Mouse (Mus musculus) activated CD4-positive, CD25-positive, alpha-beta regulatory T cell, adult 4 months (primary cell): ENCODE results near the gene Mrvi1. TPM values are rescaled to one million over a fixed set of nuclear protein-coding genes. Genes with fewer than 3 reads are reported as not detected.

Source experiments
- ATAC-seq: one replicate; pipeline ENCODE4 v1.8.0; 2017
- polyA plus RNA-seq, 2 experiments: library from polyadenylated mRNA; unstranded; fragments of 100-300 nt; shearing (Covaris generic); gene quantifications; one replicate each; pipeline ENCODE4 v1.2.1; 2017

Gene Mrvi1
- polyA plus RNA-seq, 2 experiments from 2014 or later = 0.66 to 0.93 TPM

DNA sequence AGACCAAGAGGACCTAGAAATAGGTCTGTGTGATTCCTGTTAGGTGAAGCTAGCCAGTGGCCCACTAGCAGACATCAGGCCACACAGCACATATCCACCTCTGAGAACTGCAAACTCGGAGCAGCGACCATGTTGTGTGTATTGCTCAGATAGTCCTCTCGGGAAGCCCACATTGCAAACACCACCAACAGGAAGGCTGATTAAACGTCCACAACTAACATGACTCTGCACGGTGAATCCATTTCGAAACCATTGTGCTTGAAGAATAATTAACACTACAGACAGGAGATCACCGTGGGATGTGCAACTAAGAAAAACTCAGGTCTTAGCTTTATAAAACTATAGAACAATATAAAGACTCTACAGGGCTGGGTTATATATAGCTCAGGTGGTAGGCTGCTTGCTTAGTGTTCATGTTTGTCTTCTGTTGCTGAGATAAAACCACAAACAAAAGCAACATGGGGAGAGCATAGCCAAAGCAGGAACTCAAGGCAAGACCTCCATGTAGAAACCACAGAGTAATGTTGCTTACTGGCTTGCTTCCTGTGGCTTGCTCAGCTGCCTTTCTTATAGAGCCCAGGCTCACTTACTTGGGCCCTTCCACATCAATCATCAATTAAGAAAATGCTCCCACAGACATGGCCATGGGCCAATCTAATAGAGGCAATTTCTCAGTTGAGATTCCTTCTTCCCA lies 4.4 kb downstream of the Mrvi1 start:
- ATAC-seq = peak; percentile 71

GRCm38 (mm10) chr7:110973450-110973849 lies 8.8 kb downstream of the Mrvi1 start:
- no peak for ATAC-seq

GRCm38 (mm10) chr7:110972796-110973195 lies 9.5 kb downstream of the Mrvi1 start:
- no peak for ATAC-seq

- ATAC-seq = no peak
Measured at GRCm38 (mm10) chr7:110967373-110967772, 14.9 kb downstream of the Mrvi1 start.

- ATAC-seq = no peak
Measured at GRCm38 (mm10) chr7:110966853-110967252, 15.4 kb downstream of the Mrvi1 start.

- ATAC-seq = peak; percentile 67
Measured at GRCm38 (mm10) chr7:110965387-110965786, 16.9 kb downstream of the Mrvi1 start.

- ATAC-seq = no peak
Measured at GRCm38 (mm10) chr7:110963655-110963997, 18.6 kb downstream of the Mrvi1 start.

DNA sequence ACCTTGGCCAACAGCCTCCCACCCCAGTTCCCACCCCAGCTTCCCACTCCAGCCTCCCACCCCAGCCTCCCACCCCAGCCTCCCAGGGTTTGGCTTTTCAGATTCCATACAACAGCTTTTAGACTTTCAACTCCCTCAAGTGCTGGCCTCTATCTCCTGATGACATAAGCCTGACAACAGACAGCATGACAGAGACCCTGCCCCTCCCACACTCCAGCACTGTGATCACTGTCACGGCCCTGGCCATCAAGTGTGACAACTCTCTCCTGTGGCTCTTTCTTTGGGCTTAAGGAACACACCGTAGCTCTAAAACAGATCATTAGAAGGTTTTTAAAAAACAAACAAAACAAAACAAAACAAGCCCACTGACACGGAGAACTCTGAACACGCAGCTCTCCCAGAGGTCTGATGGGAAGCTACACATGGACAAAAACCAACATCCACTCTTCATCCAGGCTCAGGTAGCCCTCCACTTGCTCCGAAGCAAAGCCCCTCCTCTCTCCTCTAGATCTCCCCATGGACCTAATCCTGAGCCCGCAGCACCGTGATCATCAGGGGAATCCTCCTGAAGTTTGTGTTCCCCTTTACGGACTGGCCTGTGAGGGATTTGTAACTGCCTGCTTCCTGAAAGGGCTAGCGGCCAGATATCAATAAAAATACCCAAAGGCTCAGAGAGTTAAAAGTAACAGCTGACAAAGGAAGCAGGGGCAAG lies 19.2 kb downstream of the Mrvi1 start:
- no peak for ATAC-seq

- ATAC-seq = no peak
Measured at GRCm38 (mm10) chr7:110962497-110962896, 19.8 kb downstream of the Mrvi1 start.

- ATAC-seq = peak; percentile 82
Measured at GRCm38 (mm10) chr7:110956422-110957170, 25.7 kb downstream of the Mrvi1 start.

GRCm38 (mm10) chr7:110955576-110955975 lies 26.7 kb downstream of the Mrvi1 start:
- ATAC-seq = no peak

DNA sequence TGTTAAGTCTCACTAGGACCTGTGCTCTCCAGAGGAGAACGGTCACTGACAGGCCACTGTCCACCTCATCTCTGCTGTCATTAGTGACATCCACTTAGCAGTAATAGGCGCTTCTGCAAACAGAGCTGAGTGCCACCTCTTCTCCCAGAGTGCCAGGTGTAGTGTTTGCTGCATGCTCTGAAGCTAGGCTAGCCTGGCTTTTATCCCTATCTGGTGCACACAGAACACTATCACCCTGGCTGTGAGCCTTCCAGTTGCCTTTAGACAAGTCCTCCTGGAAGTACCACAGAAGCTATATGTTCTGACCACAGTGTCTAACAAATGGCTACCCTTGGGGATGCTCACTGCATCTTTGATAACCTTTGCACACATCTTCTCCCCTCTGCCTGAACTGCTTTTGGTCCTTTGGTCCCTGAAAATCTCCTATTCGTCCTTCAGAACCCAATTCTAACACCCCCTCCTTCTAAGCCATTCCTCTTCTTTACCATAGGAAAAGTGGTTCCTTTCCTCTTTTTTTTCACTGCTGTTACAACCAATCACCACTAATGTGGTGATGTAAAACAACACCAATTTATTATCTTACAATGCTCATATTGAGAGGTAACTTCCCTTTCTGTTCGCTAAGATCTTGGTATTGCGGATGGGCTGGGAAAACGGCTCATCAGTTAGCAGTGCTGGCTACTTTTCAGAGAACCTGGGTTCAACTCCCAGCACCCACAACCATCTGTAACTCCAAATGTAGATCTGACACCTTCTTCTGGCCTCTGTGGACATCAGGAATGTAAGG lies 28.0 kb downstream of the Mrvi1 start:
- ATAC-seq = no peak

DNA sequence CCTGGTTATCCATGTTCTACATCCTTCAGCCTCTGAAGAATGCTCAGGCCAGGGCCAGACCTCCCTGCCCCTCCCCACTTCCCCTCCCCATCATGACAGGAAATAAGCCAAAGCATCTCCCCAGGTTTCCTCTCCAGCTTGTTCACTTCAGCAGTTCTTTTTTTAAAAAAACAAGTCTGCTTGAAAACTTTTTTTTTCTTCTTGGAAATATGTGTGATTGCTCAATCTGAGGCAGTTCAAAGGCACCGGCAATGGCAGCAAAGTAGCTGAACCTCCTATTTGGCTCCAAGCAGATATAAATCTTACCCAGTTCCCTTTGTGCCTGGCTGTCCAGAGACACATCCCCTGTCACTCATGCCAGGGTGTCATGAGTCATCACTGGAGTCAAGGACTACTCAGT lies 29.1 kb downstream of the Mrvi1 start:
- peak; percentile 18 for ATAC-seq

DNA sequence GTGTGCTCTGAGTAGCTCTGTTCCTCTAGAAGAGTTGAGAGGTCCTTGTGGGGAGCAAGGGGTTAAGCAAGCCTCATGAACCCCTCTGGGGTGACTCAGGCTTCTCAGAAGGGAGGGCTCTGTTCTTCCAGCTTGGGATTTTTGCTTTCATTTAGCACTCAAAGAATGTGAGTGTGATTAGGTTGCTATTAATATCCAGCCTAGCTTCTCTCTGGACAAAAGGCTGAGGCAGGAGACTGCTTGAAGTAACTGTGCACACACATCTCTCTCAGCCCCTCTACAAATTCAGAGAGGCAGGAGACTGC lies 31.7 kb downstream of the Mrvi1 start:
- ATAC-seq = no peak

DNA sequence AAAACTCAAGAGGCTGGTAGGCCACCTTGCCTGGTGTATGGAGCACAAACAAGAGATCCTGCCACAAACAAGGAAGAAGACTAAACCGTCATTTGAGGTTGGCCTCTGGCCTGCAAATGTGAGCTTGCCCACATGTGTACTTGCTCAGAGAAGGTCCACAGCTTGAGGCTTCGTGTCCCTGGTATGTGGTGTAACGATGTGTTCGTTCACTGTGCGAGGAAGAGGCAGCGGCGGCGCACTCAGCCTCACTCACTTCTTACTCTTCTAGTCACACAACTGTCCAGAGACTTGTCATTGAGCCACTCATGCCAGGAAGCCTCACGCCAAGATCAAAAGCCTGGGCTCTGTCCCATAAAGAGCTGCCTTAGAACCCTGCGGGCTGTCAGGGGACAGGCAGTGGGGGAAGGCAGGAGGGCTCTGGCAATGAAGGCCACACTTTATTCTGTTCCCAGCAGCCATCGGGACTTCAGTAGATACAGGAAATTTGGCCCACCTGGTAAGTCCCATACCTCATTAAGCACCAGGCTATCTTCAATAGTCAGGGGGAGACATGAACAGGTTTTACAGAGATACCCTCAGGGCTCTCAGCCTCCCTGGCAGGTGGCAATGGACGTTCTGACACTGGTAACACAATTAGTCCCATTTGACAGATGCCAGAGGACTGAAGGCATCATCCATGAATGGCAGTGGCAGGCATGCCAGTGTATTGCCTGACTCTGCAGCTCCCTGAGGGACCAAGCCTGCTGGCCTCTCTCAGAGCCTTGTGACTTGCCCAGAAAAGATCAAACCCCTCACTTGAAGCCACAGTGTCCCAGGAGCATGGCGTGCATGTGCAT lies 32.3 kb downstream of the Mrvi1 start:
- no peak for ATAC-seq

DNA sequence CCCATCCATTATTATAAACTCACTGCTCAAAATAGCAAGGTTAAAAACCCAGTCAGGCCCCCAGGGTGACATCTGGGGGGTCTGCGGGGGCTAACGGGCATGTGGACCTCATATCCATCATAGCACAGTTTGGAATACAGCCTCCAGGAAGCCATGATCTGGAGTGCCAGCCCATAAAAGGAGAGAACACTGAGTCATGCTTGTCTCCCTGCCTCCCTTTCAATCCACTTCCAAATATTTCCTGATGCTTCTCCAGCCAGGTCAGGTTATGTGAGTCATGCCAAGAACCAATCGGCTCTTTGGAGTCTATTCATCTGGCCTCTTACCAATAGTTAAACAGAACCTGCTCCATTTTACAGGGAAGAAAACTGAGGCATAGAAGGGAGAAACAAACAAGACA lies 33.7 kb downstream of the Mrvi1 start:
- ATAC-seq = no peak

- no peak for ATAC-seq
Measured at GRCm38 (mm10) chr7:110947616-110948015, 34.6 kb downstream of the Mrvi1 start.

DNA sequence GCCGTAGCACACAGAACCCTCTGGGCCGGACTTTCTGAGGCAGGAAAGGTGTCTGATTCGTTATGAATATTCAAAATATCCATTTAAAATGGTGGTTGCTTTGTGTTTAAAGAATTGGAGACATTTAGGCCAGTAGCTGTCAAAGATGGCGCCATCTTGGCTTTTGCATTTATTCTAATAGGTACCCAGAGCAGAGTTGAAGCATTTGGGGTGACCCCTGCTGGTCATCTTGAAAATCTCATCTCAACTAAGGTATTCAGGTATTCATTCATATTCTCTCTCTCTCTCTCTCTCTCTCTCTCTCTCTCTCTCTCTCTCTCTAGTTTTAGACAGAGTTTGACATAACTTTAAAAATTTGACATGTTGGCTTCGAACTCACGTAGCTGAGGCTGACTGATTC lies 35.5 kb downstream of the Mrvi1 start:
- ATAC-seq = peak; percentile 81

GRCm38 (mm10) chr7:110944321-110944720 lies 37.9 kb downstream of the Mrvi1 start:
- no peak for ATAC-seq

DNA sequence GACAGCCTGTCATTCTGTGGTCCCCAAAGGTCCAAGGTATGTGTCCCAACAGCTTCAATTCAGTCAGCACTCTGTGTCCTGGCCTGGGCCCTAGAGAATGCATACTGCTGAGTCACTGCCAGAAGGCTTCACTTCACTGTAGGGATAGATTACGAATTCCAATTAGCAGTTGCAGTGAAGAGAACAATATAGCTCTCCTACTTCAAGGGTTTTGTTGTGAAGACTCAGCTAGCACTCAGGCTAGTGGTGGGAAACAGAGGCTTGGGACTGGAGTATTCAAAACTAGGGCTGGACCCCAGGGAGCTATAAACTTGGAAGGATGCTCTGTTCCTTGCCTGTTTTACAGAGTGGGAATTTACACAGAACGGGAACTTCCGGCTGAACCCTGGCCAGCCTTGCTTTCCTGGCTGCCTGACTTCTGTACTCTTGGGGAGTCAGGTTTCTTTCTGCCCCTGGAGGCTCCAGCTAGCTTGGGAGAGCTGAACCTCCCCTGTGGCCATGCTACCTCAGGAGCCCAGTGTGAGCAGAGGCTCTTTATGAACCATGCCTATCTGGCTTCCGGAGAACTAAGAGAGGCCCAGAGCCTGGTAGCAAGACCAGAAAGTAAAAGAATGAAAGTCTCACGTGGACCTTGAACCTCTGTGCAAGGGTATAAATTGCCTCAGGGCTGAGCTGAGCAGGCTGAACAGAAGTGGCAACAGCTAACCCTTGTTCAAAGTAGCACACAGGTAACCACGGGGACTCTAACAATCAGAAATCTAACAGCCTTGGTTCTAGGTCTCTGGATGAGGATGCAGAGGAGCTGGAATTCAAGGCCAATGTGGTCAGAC lies 40.3 kb downstream of the Mrvi1 start:
- ATAC-seq = no peak

DNA sequence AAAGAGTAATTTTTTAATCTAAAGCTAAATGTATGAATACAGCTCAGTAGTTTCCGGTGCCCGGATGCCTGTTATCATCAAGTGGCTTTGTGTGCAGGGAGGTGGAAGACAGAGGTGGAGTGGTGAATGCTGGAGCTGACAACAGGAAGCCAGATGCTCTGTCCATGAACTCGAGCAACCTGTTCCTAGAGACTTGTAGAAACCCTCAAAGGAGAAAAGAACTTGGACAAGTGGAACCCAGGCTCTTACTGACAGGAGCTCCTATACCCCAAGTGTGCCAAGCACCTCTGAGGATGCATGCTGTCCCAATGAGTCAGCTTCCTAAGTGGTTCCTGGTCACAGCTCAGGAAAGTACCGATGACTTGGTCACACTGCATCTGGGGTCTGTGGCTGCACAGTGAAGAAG lies 41.1 kb downstream of the Mrvi1 start:
- peak; percentile 29 for ATAC-seq
